Mouse (Mus musculus) bone marrow macrophage, adult 2 months (primary cell): Measurements from ENCODE around the gene Slc23a2. TPM values are rescaled to one million over a fixed set of nuclear protein-coding genes. Genes with fewer than 3 reads are reported as not detected.
A peak's percentile ranks its signal among the peaks of the same experiment; 100 is the strongest.

Source experiments
- H3K27ac ChIP-seq: 2 replicates; pipeline ENCODE4 v1.5.1; 2012; ENCODE audit warnings: low read depth, low read length; ENCODE audit not compliant: insufficient read depth
- H3K4me1 ChIP-seq: 2 replicates; pipeline ENCODE4 v1.6.1; 2012; ENCODE audit warnings: low read length; ENCODE audit not compliant: control insufficient read depth, insufficient read depth
- H3K4me3 ChIP-seq: 2 replicates; pipeline ENCODE4 v1.5.1; 2012; ENCODE audit warnings: mild to moderate bottlenecking, low read length, moderate library complexity; ENCODE audit not compliant: insufficient read depth
- CTCF ChIP-seq: IDR thresholded peaks from 2 replicates; pipeline ENCODE4 v1.5.1; 2012; ENCODE audit warnings: low read depth, mild to moderate bottlenecking, low read length, moderate library complexity
- POLR2A ChIP-seq: IDR thresholded peaks from 2 replicates; pipeline ENCODE4 v1.6.1; 2012; ENCODE audit warnings: mild to moderate bottlenecking, low read depth, low read length, borderline replicate concordance
- polyA plus RNA-seq: library from polyadenylated mRNA; stranded (reverse); fragments of >200 nt; gene quantifications from 2 replicates; pipeline ENCODE4 v1.2.4, GENCODE M21; 2012; ENCODE audit not compliant: missing spikeins, insufficient read depth, insufficient read length

The Slc23a2 gene
- polyA plus RNA-seq, 1 experiment: 53.5 TPM

DNA sequence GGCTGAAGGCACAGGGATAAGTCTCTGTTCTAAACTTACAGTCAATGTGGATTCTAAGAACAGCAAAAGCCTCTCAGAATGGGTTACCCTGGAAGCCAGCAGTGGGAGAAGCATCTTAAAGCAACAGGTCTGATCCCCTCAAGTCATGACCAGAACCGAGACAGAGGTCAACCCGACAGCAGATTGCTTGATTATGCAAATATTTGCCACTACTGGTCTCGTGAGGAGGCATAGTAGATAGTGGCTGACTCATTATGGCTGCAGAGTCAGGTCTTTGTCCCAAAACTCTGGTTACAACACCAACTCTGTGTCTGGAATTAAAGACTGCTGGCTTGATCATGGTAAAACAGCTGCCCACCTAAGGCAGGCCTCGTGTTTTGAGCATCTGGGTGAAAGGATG, 126.8 kb downstream of the Slc23a2 start:
- TF ChIP-seq POLR2A (no peak), CTCF (no peak)
- peak overlapping the region; percentile 45 for H3K4me3 ChIP-seq

DNA sequence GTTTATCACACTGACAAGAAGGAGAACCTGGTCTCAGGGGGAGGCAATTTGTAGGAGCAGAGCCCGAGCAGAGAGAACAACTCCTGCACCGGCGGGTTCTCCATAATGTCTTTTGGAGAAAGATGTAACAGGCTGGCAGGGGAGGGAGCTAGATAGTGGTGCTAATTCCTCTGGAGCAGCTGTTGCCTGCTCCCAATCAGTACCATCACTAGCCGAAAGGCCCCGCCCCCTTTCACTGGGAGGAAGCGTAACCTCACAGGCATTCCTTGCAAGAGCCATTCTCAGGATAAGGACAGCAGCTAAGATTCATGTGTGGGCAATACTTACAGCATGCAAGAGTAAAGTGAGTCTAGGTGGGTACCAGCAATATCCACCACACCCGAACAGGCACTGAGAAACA, 127.3 kb downstream of the Slc23a2 start:
- Histone ChIP-seq H3K4me3 (no peak overlapping the region), H3K27ac (peak overlapping the region; percentile 94), H3K4me1 (peaks cover 71% of the 10 kb centered on the region)
- TF ChIP-seq CTCF (no peak), POLR2A (no peak)

More for the DNA sequence above, 126.8 kb downstream of the Slc23a2 start:
- Histone ChIP-seq H3K4me1 (peaks cover 73% of the 10 kb centered on the region), H3K27ac (peak overlapping the region; percentile 94)

DNA sequence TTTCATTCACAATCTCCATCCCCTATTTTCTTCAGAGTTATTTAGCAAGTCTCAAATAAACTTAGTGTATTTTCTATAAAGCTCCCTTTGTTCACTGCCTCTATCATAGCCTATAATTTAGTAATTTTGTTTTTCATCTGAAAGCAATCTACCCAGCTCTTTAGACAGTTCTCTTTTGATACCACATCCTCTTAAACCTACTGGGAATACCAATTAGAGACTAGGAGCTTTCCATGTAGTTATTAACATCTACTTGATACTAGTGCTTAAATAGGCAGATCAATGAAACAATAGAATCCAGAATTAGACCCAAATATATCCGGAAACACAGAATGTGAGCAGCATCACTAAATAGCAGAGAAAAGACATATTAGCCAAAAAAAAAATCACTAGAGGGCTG, 128.9 kb downstream of the Slc23a2 start:
- Histone ChIP-seq H3K4me1 (peaks cover 58% of the 10 kb centered on the region), H3K4me3 (no peak overlapping the region), H3K27ac (no peak overlapping the region)
- TF ChIP-seq POLR2A (no peak), CTCF (no peak)

DNA sequence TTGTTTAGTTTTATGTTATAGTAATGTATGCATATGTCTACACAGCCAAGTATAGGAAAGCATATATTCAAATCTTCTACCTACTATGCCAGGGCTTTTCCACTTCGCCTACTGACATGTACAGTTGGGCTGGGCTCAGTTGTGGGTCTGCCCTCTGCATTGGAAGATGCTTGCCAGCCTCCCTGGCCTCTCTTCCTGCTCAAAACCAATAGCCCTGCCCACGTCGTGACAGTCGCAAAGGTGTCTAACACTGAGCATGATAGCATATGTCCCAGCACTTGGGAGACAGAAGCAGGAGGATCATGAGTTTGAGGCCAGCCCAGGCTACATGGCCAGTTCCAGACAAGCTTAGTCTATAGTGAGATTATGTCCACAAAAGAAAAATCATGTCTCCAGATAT, 131.8 kb downstream of the Slc23a2 start:
- TF ChIP-seq CTCF: no peak
- no peak for TF ChIP-seq POLR2A
- no peak overlapping the region for H3K27ac ChIP-seq
- no peak overlapping the region for H3K4me3 ChIP-seq
- H3K4me1 ChIP-seq: peaks cover 42% of the 10 kb centered on the region

DNA sequence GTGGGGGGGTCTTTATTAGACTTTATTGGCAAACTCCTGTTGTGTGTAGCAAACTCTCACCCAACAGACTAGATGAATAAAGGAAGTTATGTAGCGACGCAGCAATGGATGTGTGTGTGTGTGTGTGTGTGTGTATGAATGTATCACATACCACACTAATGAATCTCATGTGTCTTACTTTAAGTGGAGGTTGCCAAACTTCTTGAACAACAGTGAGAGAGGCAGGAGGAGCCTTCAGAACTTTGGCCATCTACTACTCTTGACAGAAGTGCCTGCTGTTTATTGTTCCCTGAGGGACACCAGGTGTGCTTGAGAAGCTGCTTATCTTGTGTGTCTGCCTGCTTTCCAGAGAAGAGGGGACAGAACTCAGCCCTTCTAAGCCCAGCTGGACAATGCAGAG, 134.1 kb downstream of the Slc23a2 start:
- Histone ChIP-seq H3K4me1 (peaks cover 48% of the 10 kb centered on the region), H3K27ac (no peak overlapping the region), H3K4me3 (no peak overlapping the region)
- TF ChIP-seq POLR2A (no peak), CTCF (no peak)

DNA sequence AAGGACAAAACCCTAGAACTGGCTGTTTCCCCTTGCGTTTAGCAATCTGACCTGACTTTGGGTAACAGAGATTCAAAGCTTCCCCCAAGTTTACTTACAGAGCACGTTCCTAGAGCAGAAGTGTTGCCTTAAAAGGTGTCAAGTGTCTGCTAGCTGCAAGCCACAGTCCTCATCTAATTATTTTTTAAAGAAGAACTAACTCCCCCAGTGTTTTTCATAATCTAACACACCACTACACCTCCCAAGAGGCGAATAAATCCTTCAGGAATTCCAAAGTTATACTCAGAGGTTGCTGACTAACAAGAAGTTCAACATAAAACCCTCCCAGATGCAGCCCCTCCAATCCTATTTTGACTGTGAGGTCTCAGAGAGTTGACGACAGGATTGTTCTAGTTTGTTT, 136.7 kb downstream of the Slc23a2 start:
- TF ChIP-seq CTCF (no peak), POLR2A (no peak)
- H3K27ac ChIP-seq: peak overlapping the region; percentile 7
- H3K4me1 ChIP-seq: peaks cover 47% of the 10 kb centered on the region
- no peak overlapping the region for H3K4me3 ChIP-seq

DNA sequence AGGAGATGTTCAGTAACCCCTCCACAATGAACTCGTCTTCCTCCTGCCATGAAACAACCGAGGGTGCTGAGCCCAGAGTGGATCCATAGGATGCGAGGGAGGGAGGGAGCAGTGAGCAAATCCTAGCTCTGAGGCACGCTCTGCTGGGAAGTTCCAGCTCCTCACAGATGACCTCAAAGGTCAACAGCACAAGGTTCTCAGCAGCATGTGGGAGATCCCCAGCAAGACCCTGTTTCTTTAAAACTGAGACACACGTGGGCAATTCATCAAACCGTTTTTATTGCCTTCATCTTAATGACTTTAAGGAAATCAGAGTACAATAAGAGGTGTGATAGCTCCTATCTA, 137.5 kb downstream of the Slc23a2 start:
- Histone ChIP-seq H3K4me3 (no peak overlapping the region), H3K27ac (peak overlapping the region; percentile 94), H3K4me1 (peaks cover 44% of the 10 kb centered on the region)
- TF ChIP-seq POLR2A (no peak), CTCF (no peak)

DNA sequence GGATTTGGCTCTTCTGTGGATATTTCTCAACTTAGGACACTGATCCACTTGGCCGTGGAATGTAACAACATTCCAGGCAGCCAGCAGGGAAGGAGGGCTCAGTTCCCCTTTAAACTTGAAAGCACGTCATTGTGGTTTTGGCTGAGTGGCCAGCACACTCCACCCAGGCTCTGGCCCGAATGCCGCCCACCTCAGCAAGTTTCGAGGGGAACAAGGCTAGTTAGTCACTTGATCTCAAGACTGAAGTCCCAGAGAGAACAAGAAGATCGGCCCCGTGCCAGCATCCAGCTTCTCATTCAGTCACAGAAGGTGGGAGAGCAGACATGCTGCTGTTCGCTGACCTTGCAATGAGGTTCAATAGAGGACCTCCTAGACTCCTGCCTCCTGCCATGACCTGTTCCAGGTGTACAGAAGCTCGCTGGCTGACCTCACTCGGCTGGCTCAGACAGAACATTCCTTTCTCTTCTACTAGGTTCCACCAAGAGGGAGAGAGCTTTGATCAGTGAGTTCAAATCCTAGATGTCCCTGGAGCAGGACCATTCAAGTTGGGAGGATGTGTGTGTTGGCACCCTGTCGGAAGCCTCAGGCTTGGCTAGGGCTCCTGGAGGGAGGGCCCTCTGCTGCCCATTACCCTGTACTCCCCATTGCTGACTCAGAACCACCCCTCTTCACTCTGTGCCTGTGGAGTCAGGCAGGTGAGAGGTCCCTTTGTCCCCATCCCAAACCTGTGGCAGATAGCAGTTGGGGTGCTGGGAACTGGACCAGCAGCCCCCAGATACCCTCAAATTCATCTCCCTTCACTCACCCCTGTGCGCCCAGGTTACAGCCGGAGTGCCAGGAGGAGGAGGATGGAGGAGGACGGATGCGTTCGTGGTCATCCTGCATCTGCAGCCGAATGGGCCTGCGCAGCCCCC, 138.1 kb downstream of the Slc23a2 start:
- 0 out of 2 replicates have a peak overlapping the region, but pooled peaks have one; percentile 12 for H3K4me3 ChIP-seq
- H3K27ac ChIP-seq: peak overlapping the region; percentile 94
- no peak for TF ChIP-seq CTCF
- no peak for TF ChIP-seq POLR2A
- H3K4me1 ChIP-seq: peaks cover 43% of the 10 kb centered on the region

DNA sequence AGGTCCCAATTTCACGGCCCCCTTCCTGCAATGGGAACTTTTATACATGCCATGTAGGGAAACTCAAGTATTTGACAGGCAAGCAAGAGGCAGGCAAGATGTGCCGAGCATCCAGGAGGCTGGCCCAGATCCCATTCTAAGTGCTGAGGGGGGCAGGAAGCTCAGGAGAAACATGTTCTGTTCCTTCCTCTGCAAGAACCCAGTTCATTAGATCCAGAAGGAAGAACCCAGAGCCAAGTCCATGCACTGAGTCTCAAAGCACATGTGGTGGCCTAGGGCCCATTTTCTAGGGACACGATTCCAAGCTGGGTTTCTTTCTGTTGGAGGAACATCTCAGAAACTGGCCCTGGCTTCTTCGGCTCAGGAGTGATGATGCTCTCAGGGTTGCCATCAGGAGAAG, 139.5 kb downstream of the Slc23a2 start:
- Histone ChIP-seq H3K4me3 (no peak overlapping the region), H3K4me1 (peaks cover 41% of the 10 kb centered on the region), H3K27ac (peak overlapping the region; percentile 87)
- no peak for TF ChIP-seq CTCF
- TF ChIP-seq POLR2A: no peak

DNA sequence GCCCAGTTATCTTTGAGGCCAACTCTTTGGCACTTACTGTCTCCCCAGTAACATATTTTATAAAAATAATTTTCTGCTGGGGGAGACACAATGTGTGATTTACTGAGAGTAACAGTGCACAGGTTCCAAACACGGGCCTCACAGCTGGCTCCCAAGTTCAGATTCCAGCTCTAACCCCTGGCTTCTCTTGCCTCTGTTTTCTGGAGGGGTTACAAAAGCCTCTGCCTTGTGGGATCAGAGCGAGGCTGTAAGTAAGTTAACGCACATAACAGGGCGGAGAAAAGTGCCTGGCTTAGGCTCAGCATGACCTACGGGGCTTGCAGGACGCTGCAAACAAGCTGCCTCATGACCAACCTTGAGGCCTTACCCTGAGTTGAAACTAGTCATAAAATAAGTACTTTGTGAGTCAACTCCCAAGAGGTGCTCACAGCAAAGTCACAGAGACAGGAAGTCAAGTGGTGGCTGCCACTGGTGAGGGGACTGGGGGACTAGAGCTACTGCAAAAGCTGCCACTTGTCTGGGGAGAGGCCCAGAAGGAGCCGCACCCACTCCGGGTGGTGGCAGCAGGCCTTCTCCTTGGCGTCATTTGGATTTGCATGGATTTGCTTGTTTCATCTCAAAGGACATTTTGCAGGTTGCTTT, 140.3 kb downstream of the Slc23a2 start:
- no peak for TF ChIP-seq CTCF
- TF ChIP-seq POLR2A: no peak
- Histone ChIP-seq H3K4me3 (no peak overlapping the region), H3K27ac (peak overlapping the region; percentile 23; the same call in 1 of the 2 replicates), H3K4me1 (peaks cover 41% of the 10 kb centered on the region)
